Mouse (Mus musculus) c-Kit-negative CD71-positive TER-119-positive erythroid progenitor cells, embryonic 14.5 days (primary cell): ENCODE results near the gene Tenm4.

Experiments used
- DNase-seq: peaks from one replicate; pipeline ENCODE4 v3.0.0-alpha.2; 2013; ENCODE audit warnings: low read depth, low spot score

The Tenm4 gene

GRCm38 (mm10) chr7:96242328-96243185 is 71.5 kb downstream of the Tenm4 start:
- no peak for DNase-seq

GRCm38 (mm10) chr7:96244796-96245195 is 73.8 kb downstream of the Tenm4 start:
- DNase-seq = no peak

GRCm38 (mm10) chr7:96259630-96260029 is 88.6 kb downstream of the Tenm4 start:
- DNase-seq = no peak

- no peak for DNase-seq
Measured at GRCm38 (mm10) chr7:96262182-96262581, 91.1 kb downstream of the Tenm4 start.

GRCm38 (mm10) chr7:96265941-96266340 is 94.9 kb downstream of the Tenm4 start:
- no peak for DNase-seq

GRCm38 (mm10) chr7:96267266-96267665 is 96.2 kb downstream of the Tenm4 start:
- no peak for DNase-seq

GRCm38 (mm10) chr7:96270684-96271083 is 99.6 kb downstream of the Tenm4 start:
- no peak for DNase-seq

- DNase-seq = no peak
Measured at GRCm38 (mm10) chr7:96272068-96272467, 101.0 kb downstream of the Tenm4 start.

- no peak for DNase-seq
Measured at GRCm38 (mm10) chr7:96274486-96274885, 103.4 kb downstream of the Tenm4 start.

- no peak for DNase-seq
Measured at GRCm38 (mm10) chr7:96277550-96277949, 106.5 kb downstream of the Tenm4 start.

GRCm38 (mm10) chr7:96278378-96278777 is 107.3 kb downstream of the Tenm4 start:
- DNase-seq = no peak

GRCm38 (mm10) chr7:96280795-96281194 is 109.7 kb downstream of the Tenm4 start:
- no peak for DNase-seq

GRCm38 (mm10) chr7:96290576-96290975 is 119.5 kb downstream of the Tenm4 start:
- DNase-seq = no peak

GRCm38 (mm10) chr7:96295959-96296358 is 124.9 kb downstream of the Tenm4 start:
- DNase-seq = no peak

- DNase-seq = no peak
Measured at GRCm38 (mm10) chr7:96300826-96301397, 129.9 kb downstream of the Tenm4 start.

- no peak for DNase-seq
Measured at GRCm38 (mm10) chr7:96301813-96302212, 130.8 kb downstream of the Tenm4 start.

- DNase-seq = no peak
Measured at GRCm38 (mm10) chr7:96303963-96304362, 132.9 kb downstream of the Tenm4 start.

GRCm38 (mm10) chr7:96305382-96305935 is 134.4 kb downstream of the Tenm4 start:
- DNase-seq = no peak

- no peak for DNase-seq
Measured at GRCm38 (mm10) chr7:96308106-96308505, 137.1 kb downstream of the Tenm4 start.

- DNase-seq = no peak
Measured at GRCm38 (mm10) chr7:96329343-96329742, 158.3 kb downstream of the Tenm4 start.

- no peak for DNase-seq
Measured at GRCm38 (mm10) chr7:96331186-96331585, 160.1 kb downstream of the Tenm4 start.

GRCm38 (mm10) chr7:96334361-96334760 is 163.3 kb downstream of the Tenm4 start:
- DNase-seq = no peak

GRCm38 (mm10) chr7:96336376-96336775 is 165.3 kb downstream of the Tenm4 start:
- no peak for DNase-seq
